9 mouse cellular contexts compared by ENCODE assay signal in genomic region chr10:12911981-12912530, GRCm38 (mm10). TPM values are rescaled to one million over a fixed set of nuclear protein-coding genes. Genes with fewer than 3 reads are reported as not detected.
DNase-seq lines count a peak whose midpoint lies in the region; ATAC-seq lines count a peak whose summit lies in the region.
"Had no signal": no experiment of that assay in that cellular context is flagged by ENCODE, and none has a peak within 500 bp of the region (broad histone marks: within the 10 kb centered on the region; RNA-seq: fewer than 3 reads in every experiment).

No protein-coding gene starts in this region.

- H3K9ac ChIP-seq in forebrain, embryonic 16.5 days (replicated peaks; ENCODE audit: low read depth, low read length): no peak overlapping the region
- H3K9ac ChIP-seq in hindbrain, embryonic 11.5 days (ENCODE audit: low read depth, low read length): no peak overlapping the region
- no peak overlapping the region for H3K9ac ChIP-seq in neural tube, embryonic 13.5 days

- no peak overlapping the region for H3K27ac ChIP-seq in forebrain, embryonic 16.5 days (ENCODE audit: low read length)
- H3K27ac ChIP-seq in hindbrain, embryonic 11.5 days (ENCODE audit: low read depth, low read length): no peak overlapping the region
- peak overlapping the region; percentile 56 for H3K27ac ChIP-seq in neural tube, embryonic 13.5 days (replicated peaks)

- ATAC-seq in forebrain, embryonic 16.5 days: 0 out of 2 replicates have a peak, but pooled peaks have one; percentile 49
- ATAC-seq in hindbrain, embryonic 11.5 days (ENCODE audit: low FRiP score): no peak
- peak; percentile 59; the same call in 1 of the 2 replicates for ATAC-seq in neural tube, embryonic 13.5 days (ENCODE audit: low read depth)

- WGBS in forebrain, embryonic 16.5 days: 60% methylated on average over 11 of the region's 11 CpGs
- WGBS in hindbrain, embryonic 11.5 days: 65% methylated on average over 11 of the region's 11 CpGs
- 55% methylated on average over 11 of the region's 11 CpGs for WGBS in neural tube, embryonic 13.5 days

- H3K4me2 ChIP-seq in forebrain, embryonic 16.5 days (ENCODE audit: low read length): 0 out of 2 replicates have a peak overlapping the region, but pooled peaks have one; percentile 0
- H3K4me2 ChIP-seq in hindbrain, embryonic 11.5 days (replicated peaks; ENCODE audit: low read depth, low read length): no peak overlapping the region
- peak overlapping the region; percentile 13; the same call in 1 of the 2 replicates for H3K4me2 ChIP-seq in neural tube, embryonic 13.5 days

- no peaks in the 10 kb centered on the region for H3K27me3 ChIP-seq in forebrain, embryonic 16.5 days (replicated peaks; ENCODE audit: control insufficient read depth, insufficient read depth, low read length)
- no peaks in the 10 kb centered on the region for H3K27me3 ChIP-seq in hindbrain, embryonic 11.5 days (ENCODE audit: control insufficient read depth, insufficient read depth, low read length)
- H3K27me3 ChIP-seq in neural tube, embryonic 13.5 days: no peaks in the 10 kb centered on the region
- H3K27me3 ChIP-seq: megakaryocyte, embryonic 14.5 days had no signal

- peak; percentile 62 for DNase-seq in urinary bladder, postnatal 14 days (ENCODE audit: low spot score)
- DNase-seq in urinary bladder, postnatal 25 days (ENCODE audit: low spot score): no peak
- peak; percentile 19 for DNase-seq in hindbrain, embryonic 11.5 days (ENCODE audit: low spot score)
- peak; percentile 10 for DNase-seq in liver
- no peak for DNase-seq in cerebellum, postnatal 36 days
- DNase-seq in cerebellum, adult 8-10 months: no peak

- no peaks in the 10 kb centered on the region for H3K36me3 ChIP-seq in forebrain, embryonic 16.5 days (ENCODE audit: control insufficient read depth, insufficient read depth)
- H3K36me3 ChIP-seq in hindbrain, embryonic 11.5 days (ENCODE audit: control insufficient read depth, insufficient read depth, low read length): no peaks in the 10 kb centered on the region
- H3K36me3 ChIP-seq in neural tube, embryonic 13.5 days: no peaks in the 10 kb centered on the region

- no peaks in the 10 kb centered on the region for H3K4me1 ChIP-seq in forebrain, embryonic 16.5 days (replicated peaks; ENCODE audit: control insufficient read depth, insufficient read depth, low read length)
- no peaks in the 10 kb centered on the region for H3K4me1 ChIP-seq in hindbrain, embryonic 11.5 days (replicated peaks; ENCODE audit: control insufficient read depth, insufficient read depth, low read length)
- H3K4me1 ChIP-seq in neural tube, embryonic 13.5 days (replicated peaks): no peaks in the 10 kb centered on the region

- no peaks in the 10 kb centered on the region for H3K9me3 ChIP-seq in forebrain, embryonic 16.5 days (ENCODE audit: control insufficient read depth, low read length)
- no peaks in the 10 kb centered on the region for H3K9me3 ChIP-seq in hindbrain, embryonic 11.5 days (ENCODE audit: control insufficient read depth, low read length)
- no peaks in the 10 kb centered on the region for H3K9me3 ChIP-seq in neural tube, embryonic 13.5 days

- H3K4me3 ChIP-seq in forebrain, embryonic 16.5 days (replicated peaks; ENCODE audit: low read length): no peak overlapping the region
- no peak overlapping the region for H3K4me3 ChIP-seq in hindbrain, embryonic 11.5 days (ENCODE audit: low read depth, low read length)
- no peak overlapping the region for H3K4me3 ChIP-seq in neural tube, embryonic 13.5 days
- H3K4me3 ChIP-seq: megakaryocyte, embryonic 14.5 days had no signal

RNA-seq across cellular contexts. Expression of gene Utrn, which starts 42.9 kb away (rescaled TPM):
- polyA plus RNA-seq in forebrain, embryonic 16.5 days (2015; fragmentation: Nextera tagmentation; extraction: Ambion mirVana): 18.8 and 20.3 TPM in 2 replicates
- polyA plus RNA-seq in hindbrain, embryonic 11.5 days (2014; fragmentation: Nextera tagmentation; extraction: Ambion mirVana): 40.2 and 54.7 TPM in 2 replicates
- 34.3 and 34.6 TPM in 2 replicates for polyA plus RNA-seq in neural tube, embryonic 13.5 days (2015; fragmentation: Nextera tagmentation; extraction: Ambion mirVana)

RNA-seq across cellular contexts. Expression of gene Stx11, which starts 52.0 kb away (rescaled TPM):
- 1.3 TPM in 2 replicates for polyA plus RNA-seq in forebrain, embryonic 16.5 days (2015; fragmentation: Nextera tagmentation; extraction: Ambion mirVana)
- 1.4 and 2.7 TPM in 2 replicates for polyA plus RNA-seq in hindbrain, embryonic 11.5 days (2014; fragmentation: Nextera tagmentation; extraction: Ambion mirVana)
- 4.1 and 4.4 TPM in 2 replicates for polyA plus RNA-seq in neural tube, embryonic 13.5 days (2015; fragmentation: Nextera tagmentation; extraction: Ambion mirVana)

Comparison
In these comparisons a context has a peak if more than half of its experiments do, and no peak if none do; other contexts are left out.
1. DNase-seq: peak in urinary bladder, postnatal 14 days (single experiment), hindbrain, embryonic 11.5 days (single experiment) and liver (single experiment); none in urinary bladder, postnatal 25 days (single experiment), cerebellum, postnatal 36 days (0 of 2) and cerebellum, adult 8-10 months (single experiment).